Comparison of ENCODE assay signal across 9 mouse cellular contexts in genomic region chr17:48512614-48513281, GRCm38 (mm10). TPM values are rescaled to one million over a fixed set of nuclear protein-coding genes. Genes with fewer than 3 reads are reported as not detected.
DNase-seq lines count a peak whose midpoint lies in the region; ATAC-seq and TF ChIP-seq lines count a peak whose summit lies in the region.
"Had no signal": no experiment of that assay in that cellular context is flagged by ENCODE, and none has a peak within 500 bp of the region (broad histone marks: within the 10 kb centered on the region; RNA-seq: fewer than 3 reads in every experiment).

No protein-coding gene starts in this region.

- H3K36me3 ChIP-seq in hindbrain, postnatal 0 days (ENCODE audit: insufficient read depth, low read length) = no peaks in the 10 kb centered on the region
- H3K36me3 ChIP-seq in midbrain, embryonic 16.5 days (ENCODE audit: control insufficient read depth, insufficient read depth, low read length) = no peaks in the 10 kb centered on the region

- no peaks in the 10 kb centered on the region for H3K27me3 ChIP-seq in hindbrain, postnatal 0 days (ENCODE audit: insufficient read depth, low read length)
- H3K27me3 ChIP-seq in midbrain, embryonic 16.5 days (ENCODE audit: control insufficient read depth, insufficient read depth, low read depth, low read length) = no peaks in the 10 kb centered on the region

- H3K4me3 ChIP-seq in hindbrain, postnatal 0 days (ENCODE audit: low read length) = no peak overlapping the region
- no peak overlapping the region for H3K4me3 ChIP-seq in midbrain, embryonic 16.5 days (ENCODE audit: low read depth, low read length)

- H3K9me3 ChIP-seq in hindbrain, postnatal 0 days (ENCODE audit: low read length) = no peaks in the 10 kb centered on the region
- no peaks in the 10 kb centered on the region for H3K9me3 ChIP-seq in midbrain, embryonic 16.5 days (replicated peaks; ENCODE audit: control insufficient read depth, low read length, poor library complexity, severe bottlenecking)

- 0 out of 2 replicates have a peak overlapping the region, but pooled peaks have one; percentile 7 for H3K4me2 ChIP-seq in hindbrain, postnatal 0 days (ENCODE audit: low read depth, low read length)
- H3K4me2 ChIP-seq in midbrain, embryonic 16.5 days (ENCODE audit: low read length) = peak overlapping the region; percentile 24; the same call in 1 of the 2 replicates

- H3K9ac ChIP-seq in hindbrain, postnatal 0 days (replicated peaks; ENCODE audit: low read length) = no peak overlapping the region
- H3K9ac ChIP-seq in midbrain, embryonic 16.5 days (ENCODE audit: low read depth, low read length) = no peak overlapping the region

- WGBS in hindbrain, postnatal 0 days = 25% methylated on average over 18 of the region's 18 CpGs
- 21% methylated on average over 18 of the region's 18 CpGs for whole genome bisulfite sequencing in midbrain, embryonic 16.5 days

- DNase-seq in R1 (ENCODE audit: low read depth, low spot score) = peak; percentile 63
- peak; percentile 17 for DNase-seq in embryo, embryonic 11.5 days (ENCODE audit: low read depth, low spot score)
- DNase-seq in hindbrain, postnatal 0 days (ENCODE audit: low spot score) = peak; percentile 44
- DNase-seq in layer of hippocampus, postnatal 25 days (ENCODE audit: extremely low spot score in 1 of 2, low spot score in 1 of 2) = no peak
- no peak for DNase-seq in frontal cortex, postnatal 25 days (ENCODE audit: low spot score in 2 of 2)
- DNase-seq in adrenal gland, postnatal 10 days = no peak
- DNase-seq in adrenal gland, postnatal 14 days = no peak
- DNase-seq: cerebellum, postnatal 14 days had no signal

- ATAC-seq in hindbrain, postnatal 0 days = peak; percentile 80
- peak; percentile 93 for ATAC-seq in midbrain, embryonic 16.5 days

- no peak for TF ChIP-seq CTCF in hindbrain, postnatal 0 days (IDR thresholded peaks at IDR 0.05; ENCODE audit: low read depth)

- 0 out of 2 replicates have a peak, but pooled peaks cover 6% of the 10 kb centered on the region for H3K4me1 ChIP-seq in hindbrain, postnatal 0 days (ENCODE audit: insufficient read depth, low read length)
- H3K4me1 ChIP-seq in midbrain, embryonic 16.5 days (ENCODE audit: control insufficient read depth, insufficient read depth, low read length) = peaks cover 5% of the 10 kb centered on the region; the same call in 1 of the 2 replicates

- H3K27ac ChIP-seq in hindbrain, postnatal 0 days = no peak overlapping the region
- no peak overlapping the region for H3K27ac ChIP-seq in midbrain, embryonic 16.5 days (ENCODE audit: low read length)

RNA-seq across cellular contexts. Expression of gene Unc5cl, which starts 58.0 kb away (rescaled TPM):
- total RNA-seq in hindbrain, postnatal 0 days (2014; rRNA removed) = 0.26 TPM in 1 of 2 replicates, not detected in the other
- polyA plus RNA-seq in hindbrain, postnatal 0 days (2015; fragmentation: Nextera tagmentation; extraction: Ambion mirVana) = 0.13 and 0.32 TPM in 2 replicates
- 0.21 TPM in 1 of 2 replicates, not detected in the other for polyA plus RNA-seq in midbrain, embryonic 16.5 days (2015; fragmentation: Nextera tagmentation; extraction: Ambion mirVana)
- total RNA-seq in layer of hippocampus, postnatal 25 days (2021) = under 1 TPM; 0.47 to 0.64 TPM
- total RNA-seq in adrenal gland, postnatal 10 days (2021) = under 1 TPM in 1 of 2 experiments, not detected in 1; 0.21 TPM
- 0.11 and 0.56 TPM in 2 replicates for total RNA-seq in adrenal gland, postnatal 14 days (2021)

Comparison
In these comparisons a context has a peak if more than half of its experiments do, and no peak if none do; other contexts are left out.
1. DNase-seq: peak in R1 (single experiment), embryo, embryonic 11.5 days (single experiment) and hindbrain, postnatal 0 days (single experiment); none in layer of hippocampus, postnatal 25 days (0 of 2), frontal cortex, postnatal 25 days (0 of 2), adrenal gland, postnatal 10 days (single experiment) and adrenal gland, postnatal 14 days (single experiment).